Mouse (Mus musculus) cerebellum, adult 2 months (tissue): ENCODE measurements around the gene Zxdc. TPM values are rescaled to one million over a fixed set of nuclear protein-coding genes. Genes with fewer than 3 reads are reported as not detected.
A peak's percentile ranks its signal among the peaks of the same experiment; 100 is the strongest.

Experiments used
- DNase-seq, 2 experiments: peaks; one replicate each; pipeline ENCODE4 v3.0.0; 2021
- H3K27ac ChIP-seq: fragments of 200-500 bp; 2 replicates; pipeline ENCODE4 v1.5.1; 2012; ENCODE audit warnings: low read length, control low read depth, inconsistent platforms; ENCODE audit not compliant: insufficient read depth
- H3K27me3 ChIP-seq: fragments of 200-500 bp; 2 replicates; pipeline ENCODE4 v1.6.1; 2012; ENCODE audit warnings: inconsistent platforms, mild to moderate bottlenecking, low read length, moderate library complexity; ENCODE audit not compliant: control insufficient read depth, insufficient read depth
- H3K4me1 ChIP-seq: fragments of 200-500 bp; 2 replicates; pipeline ENCODE4 v1.6.1; 2011; ENCODE audit warnings: low read length; ENCODE audit not compliant: control insufficient read depth, insufficient read depth
- H3K4me3 ChIP-seq: fragments of 200-500 bp; replicated peaks from 2 replicates; pipeline ENCODE3; 2011; ENCODE audit warnings: mild to moderate bottlenecking, low read depth, low read length, control low read depth; ENCODE audit not compliant: insufficient read depth
- CTCF ChIP-seq: fragments of 200-500 bp; IDR thresholded peaks from 2 replicates; pipeline ENCODE4 v1.5.1; 2011; ENCODE audit warnings: low read depth, mild to moderate bottlenecking, control low read depth, low read length, moderate library complexity, borderline replicate concordance; ENCODE audit not compliant: insufficient read depth
- POLR2A ChIP-seq: fragments of 200-500 bp; IDR thresholded peaks from 2 replicates; pipeline ENCODE4 v1.6.1; 2011; ENCODE audit warnings: low read length, control low read depth, borderline replicate concordance; ENCODE audit not compliant: insufficient read depth
- WGBS: fragments of 180-500 bp; shearing (Covaris S2); methylation state at CpG from one replicate; pipeline ENCODE4 v1.1.7; 2018; 5-methylcytosine and 5-hydroxymethylcytosine counted together
- polyA plus RNA-seq: library from polyadenylated mRNA; depleted of rRNA; stranded (reverse); fragments of >200 nt; gene quantifications from 2 replicates; pipeline ENCODE4 v1.2.3, GENCODE M21; 2012

Zxdc gene
- polyA plus RNA-seq, 1 experiment: 20.3 TPM

DNA sequence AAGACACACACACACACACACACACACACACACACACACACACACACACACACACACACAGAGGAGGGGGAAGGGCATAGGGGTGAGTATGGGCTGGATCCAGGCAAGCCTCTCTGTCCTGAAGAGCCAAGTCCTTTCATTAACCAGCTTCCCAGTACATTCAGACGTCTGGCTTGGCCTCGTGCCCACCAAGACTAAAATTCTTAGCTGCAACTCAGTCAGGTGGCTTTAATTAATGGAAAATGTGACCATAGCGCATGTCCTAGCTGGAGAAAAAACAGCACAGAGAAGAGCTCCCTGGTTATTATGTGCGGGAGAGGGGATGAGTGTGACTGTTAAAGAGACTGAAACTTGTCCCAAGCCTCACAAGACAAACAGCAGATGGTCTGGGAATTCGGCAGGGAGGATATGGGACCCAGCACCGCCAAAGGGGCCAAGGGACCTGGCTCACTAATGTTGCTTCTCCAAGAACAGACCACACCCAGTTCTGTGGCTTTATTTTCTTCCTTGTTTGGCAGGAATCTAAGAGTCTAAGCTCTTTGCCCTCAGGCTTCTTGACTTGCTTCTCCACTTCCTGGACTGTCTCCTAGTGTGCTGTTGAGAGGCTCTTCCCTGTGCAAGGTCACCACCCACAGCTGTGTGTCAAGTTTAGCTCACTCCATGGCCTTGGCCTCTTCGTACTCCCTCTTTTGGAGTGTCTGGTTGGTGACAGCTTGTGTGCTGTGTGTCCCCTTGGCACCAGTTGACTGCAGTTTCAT lies 9.1 kb upstream of the Zxdc start:
- Histone ChIP-seq H3K27ac (no peak overlapping the region), H3K4me3 (no peak overlapping the region), H3K27me3 (no peaks in the 10 kb centered on the region), H3K4me1 (no peaks in the 10 kb centered on the region)
- peak in 1 of 2 experiments; percentile 24 for DNase-seq
- 8% methylated on average over 7 of the region's 7 CpGs for WGBS
- TF ChIP-seq POLR2A: no peak
- TF ChIP-seq CTCF: no peak

DNA sequence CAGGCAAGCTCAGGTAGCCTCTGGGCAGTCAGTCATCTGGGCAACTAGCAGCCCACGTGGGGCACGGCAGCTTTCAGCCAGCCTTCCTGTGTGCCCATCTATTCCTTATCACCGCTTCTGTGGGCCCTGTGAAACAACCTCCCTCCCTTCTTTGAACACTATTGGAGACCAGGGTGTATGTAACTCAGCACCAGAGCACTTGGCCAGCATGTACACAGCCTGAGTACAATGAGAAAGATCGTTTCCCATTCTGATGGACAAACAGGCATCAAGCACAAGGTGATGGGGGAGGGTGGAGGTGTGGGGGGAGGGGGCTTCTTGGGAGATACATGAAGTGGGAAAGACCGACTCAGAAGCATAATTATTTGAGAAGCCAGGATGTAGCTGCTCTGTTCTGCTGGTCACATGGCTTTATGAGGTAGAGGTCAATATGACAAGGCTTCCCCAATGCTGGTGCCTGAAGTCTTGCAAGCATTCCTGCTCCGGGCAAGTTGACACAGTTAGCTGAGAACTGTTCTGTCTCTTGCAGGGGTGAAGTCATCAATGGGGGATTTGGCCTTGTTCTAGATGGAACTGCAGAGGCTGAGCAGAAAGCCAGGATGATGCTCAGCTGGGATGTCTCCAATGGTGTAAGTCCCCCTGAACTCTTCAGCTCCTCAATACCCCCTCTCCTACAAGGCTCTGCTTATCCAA lies 8.2 kb upstream of the Zxdc start:
- Histone ChIP-seq H3K27ac (no peak overlapping the region), H3K4me3 (no peak overlapping the region), H3K4me1 (no peaks in the 10 kb centered on the region), H3K27me3 (no peaks in the 10 kb centered on the region)
- 74% methylated on average over 6 of the region's 6 CpGs for WGBS
- no peak for DNase-seq
- TF ChIP-seq POLR2A (no peak), CTCF (no peak)

DNA sequence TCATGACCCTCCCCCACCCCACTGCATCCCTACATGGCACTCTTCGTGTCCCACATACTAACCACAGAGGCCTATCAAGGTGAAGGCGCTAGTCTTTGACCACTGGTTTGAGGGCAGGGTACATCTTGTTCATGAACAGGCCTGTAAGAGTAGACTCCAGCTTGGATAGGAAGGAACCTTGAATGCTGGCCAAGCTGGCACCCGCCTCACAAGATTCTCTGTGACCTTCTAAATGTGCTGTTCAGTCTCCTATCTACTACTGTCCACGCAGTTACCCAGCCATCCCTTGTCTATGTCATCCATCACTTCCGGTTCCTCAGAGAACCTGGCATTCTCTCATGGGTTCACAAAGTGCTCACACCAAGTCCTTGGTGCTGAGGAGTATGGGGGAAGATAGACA lies 6.0 kb upstream of the Zxdc start:
- no peak overlapping the region for H3K27ac ChIP-seq
- H3K4me1 ChIP-seq: no peaks in the 10 kb centered on the region
- WGBS: 78% methylated on average over 5 of the region's 5 CpGs
- no peak overlapping the region for H3K4me3 ChIP-seq
- TF ChIP-seq CTCF: no peak
- TF ChIP-seq POLR2A: no peak
- H3K27me3 ChIP-seq: no peaks in the 10 kb centered on the region
- DNase-seq: no peak

DNA sequence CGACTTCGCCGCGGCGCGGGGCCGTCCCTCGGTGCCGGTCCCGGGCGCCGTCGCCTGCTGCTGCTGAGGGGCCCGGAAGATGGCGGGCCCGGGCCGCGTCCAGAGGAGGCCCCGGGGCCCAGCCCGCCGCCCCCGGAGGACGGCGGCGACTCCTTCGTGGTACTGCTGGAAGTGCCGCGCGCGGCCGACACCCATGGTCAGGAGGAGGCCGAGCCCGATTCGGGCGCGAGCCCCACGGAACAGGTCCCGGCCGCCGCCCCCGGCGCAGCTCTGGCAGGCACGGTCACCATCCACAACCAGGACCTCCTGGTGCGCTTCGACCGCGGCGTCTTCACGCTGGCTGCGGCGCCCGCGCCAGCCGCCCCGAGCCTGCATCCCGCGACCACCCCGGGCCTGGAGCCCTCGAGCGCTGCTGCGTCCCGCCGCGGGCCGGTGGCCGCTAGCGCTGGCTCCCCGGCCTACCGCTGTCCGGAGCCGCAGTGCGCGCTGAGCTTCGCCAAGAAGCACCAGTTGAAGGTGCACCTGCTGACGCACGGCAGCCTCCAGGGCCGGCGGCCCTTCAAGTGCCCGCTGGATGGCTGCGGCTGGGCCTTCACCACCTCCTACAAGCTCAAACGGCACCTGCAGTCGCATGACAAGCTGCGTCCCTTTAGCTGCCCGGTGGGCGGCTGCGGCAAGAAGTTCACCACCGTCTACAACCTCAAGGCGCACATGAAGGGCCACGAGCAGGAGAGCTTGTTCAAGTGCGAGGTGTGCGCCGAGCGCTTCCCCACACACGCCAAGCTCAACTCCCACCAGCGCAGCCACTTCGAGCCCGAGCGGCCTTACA lies 647 bp downstream of the Zxdc start:
- Histone ChIP-seq H3K27ac (peak overlapping the region; percentile 62; the same call in 1 of the 2 replicates), H3K4me3 (peak overlapping the region; percentile 62), H3K27me3 (no peaks in the 10 kb centered on the region), H3K4me1 (peaks cover 5% of the 10 kb centered on the region; the same call in 1 of the 2 replicates)
- no peak for TF ChIP-seq POLR2A
- TF ChIP-seq CTCF: no peak
- WGBS: under 1% methylated on average over 98 of the region's 98 CpGs
- peak in 1 of 2 experiments; percentile 63 for DNase-seq

DNA sequence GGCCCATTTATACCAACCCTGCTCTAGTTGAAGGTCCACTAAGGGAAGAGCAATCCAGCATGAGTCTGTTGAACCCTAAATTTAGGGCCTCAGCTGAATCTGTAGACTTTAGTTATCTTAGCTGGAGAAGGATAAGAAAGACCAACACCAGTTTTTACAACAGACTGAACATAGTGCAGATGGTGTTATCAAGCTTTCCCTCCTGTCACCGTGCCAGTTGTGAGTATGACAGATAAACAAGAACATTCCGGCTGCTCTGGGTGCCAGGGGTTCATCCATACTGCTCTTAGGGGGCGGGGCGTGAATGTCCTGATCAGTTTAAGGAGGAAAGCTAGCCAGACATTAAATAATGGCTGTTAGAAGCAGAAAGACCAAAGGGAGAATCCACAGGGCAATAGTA lies 5.4 kb downstream of the Zxdc start:
- no peak for DNase-seq
- no peak overlapping the region for H3K27ac ChIP-seq
- H3K27me3 ChIP-seq: no peaks in the 10 kb centered on the region
- H3K4me1 ChIP-seq: peaks cover 5% of the 10 kb centered on the region; the same call in 1 of the 2 replicates
- H3K4me3 ChIP-seq: no peak overlapping the region
- TF ChIP-seq POLR2A (no peak), CTCF (no peak)
- 71% methylated on average over 4 of the region's 4 CpGs for WGBS

DNA sequence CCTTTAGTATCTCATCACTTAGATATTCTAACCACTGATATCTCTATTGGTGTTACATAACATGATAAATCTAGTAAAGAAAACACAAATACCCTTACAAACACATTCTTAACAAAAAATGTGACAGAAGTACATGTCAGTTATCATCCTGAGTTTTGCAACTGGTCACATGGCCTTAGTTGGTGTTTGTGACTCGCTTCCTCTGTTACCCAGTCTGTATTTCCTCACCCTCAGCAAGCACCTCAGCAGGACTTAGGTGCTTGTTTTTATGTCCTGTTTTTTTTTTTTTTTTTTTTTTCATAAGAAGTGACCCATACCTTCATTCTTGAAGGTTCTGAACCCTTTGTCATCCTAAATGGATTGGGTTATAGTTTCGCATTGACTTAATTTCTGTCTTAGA lies 8.4 kb downstream of the Zxdc start:
- H3K27me3 ChIP-seq: no peaks in the 10 kb centered on the region
- H3K27ac ChIP-seq: no peak overlapping the region
- H3K4me1 ChIP-seq: no peaks in the 10 kb centered on the region; the same call in 1 of the 2 replicates
- H3K4me3 ChIP-seq: no peak overlapping the region
- 96% methylated on average over 2 of the region's 2 CpGs for WGBS
- DNase-seq: no peak
- no peak for TF ChIP-seq POLR2A

DNA sequence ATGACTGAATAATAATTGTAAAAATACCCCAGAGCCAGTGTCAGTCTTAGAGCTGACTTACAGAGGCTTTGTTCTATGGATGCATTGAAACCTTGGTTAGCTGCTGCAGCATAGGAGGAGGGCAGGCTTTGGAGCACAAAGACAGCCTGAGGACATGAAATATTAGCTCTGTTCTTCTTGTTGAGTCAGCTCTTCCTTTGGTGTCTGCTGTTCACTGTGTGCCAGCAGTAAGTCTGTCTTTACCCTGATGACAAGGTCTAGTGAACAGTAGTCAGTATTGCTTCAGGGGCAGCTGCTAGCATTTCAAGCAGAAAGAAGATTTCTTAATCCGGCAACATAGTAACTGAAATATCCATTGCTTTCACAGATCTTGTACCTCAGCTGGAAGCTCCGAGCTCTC lies 12.2 kb downstream of the Zxdc start:
- TF ChIP-seq CTCF (no peak), POLR2A (no peak)
- 94% methylated on average over 2 of the region's 2 CpGs for WGBS
- no peak for DNase-seq
- Histone ChIP-seq H3K4me1 (no peaks in the 10 kb centered on the region), H3K4me3 (no peak overlapping the region), H3K27ac (no peak overlapping the region), H3K27me3 (no peaks in the 10 kb centered on the region)
